Mouse (Mus musculus): ENCODE measurements at regions not wholly inside any gene's neighbourhood (a gene's known extent, or its start where the extent isn't known, plus 50 kb on each side); places are given as distances from the start of the nearest gene placed in this dataset.
A peak's percentile ranks its signal among the peaks of the same experiment; 100 is the strongest.

DNA sequence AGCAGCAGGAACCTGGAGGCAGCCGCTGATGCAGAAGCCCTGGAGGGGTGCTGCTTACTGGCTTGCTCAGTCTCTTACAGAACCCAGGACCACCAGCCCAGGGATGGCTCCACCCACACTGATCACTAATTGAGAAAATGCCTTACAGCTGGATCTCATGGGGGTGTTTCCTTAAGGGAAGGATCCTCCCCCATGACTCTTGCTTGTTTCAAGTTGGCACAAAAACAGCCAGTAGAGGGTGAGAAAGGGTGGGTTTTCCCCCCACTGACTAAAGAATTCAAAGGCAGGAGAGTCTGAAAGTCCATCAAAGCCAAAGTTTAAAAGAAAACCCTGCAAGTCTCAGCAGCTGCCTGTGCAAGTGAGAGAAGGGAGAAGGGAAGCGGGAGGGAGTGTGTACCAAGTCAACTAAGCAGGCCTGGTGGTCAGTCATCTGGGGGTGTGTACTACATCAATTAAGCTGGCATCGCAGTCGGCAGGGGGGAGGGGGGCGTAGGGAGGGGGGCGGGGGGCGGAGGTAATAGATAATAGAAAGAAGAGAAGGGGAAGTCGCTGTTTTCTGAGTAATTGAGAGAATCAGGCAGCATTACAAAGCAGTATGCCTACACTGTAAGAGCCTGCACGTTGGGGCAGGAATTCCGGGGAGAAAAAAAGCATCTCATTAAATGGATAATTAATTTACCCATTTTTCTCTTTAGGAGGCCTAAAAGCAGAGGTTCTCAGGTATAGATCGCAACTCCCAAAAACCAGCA, 62.0 kb upstream of the Zdhhc17 start:
- Histone ChIP-seq H3K4me3 (ENCODE audit: low read depth, low read length) (no peak overlapping the region), H3K27ac (ENCODE audit: low read depth, low read length) (no peak overlapping the region), H3K9me3 (ENCODE audit: control insufficient read depth, low read length) (no peaks in the 10 kb centered on the region), H3K9ac (ENCODE audit: low read length) (no peak overlapping the region), H3K36me3 (ENCODE audit: control insufficient read depth, insufficient read depth, low read length) (no peaks in the 10 kb centered on the region), H3K4me2 (ENCODE audit: low read depth, low read length, severe bottlenecking) (no peak overlapping the region), H3K4me1 (replicated peaks; ENCODE audit: control insufficient read depth, insufficient read depth, low read length) (no peaks in the 10 kb centered on the region; the same call in 1 of the 2 replicates), H3K27me3 (ENCODE audit: control insufficient read depth, insufficient read depth, low read length) (no peaks in the 10 kb centered on the region; the same call in 1 of the 2 replicates)
- DNase-seq (ENCODE audit: low spot score): peak; percentile 57
- peak; percentile 83 for ATAC-seq (replicated peaks; ENCODE audit: low FRiP score)
- WGBS: 7% methylated on average over 7 of the region's 11 CpGs

DNA sequence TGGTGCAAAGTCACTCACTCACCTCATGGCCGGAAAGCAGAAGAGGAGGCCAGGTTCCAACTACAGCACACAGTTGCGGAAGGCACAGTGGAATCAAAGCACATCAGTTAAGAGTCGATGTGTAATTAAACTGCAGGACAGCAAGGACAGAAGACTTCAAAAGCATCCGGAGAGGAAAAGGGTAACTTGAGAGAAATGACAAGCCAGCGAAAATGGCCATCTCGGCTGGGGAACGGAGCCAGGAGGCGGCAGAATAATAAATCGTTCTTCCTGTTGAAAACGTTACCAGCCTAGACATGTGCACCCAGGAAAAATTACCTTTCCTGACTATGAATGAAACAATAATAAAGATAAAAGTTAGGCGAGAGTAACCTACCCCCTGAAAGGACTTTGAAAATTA, 56.2 kb upstream of the Zdhhc17 start:
- no peaks in the 10 kb centered on the region for H3K36me3 ChIP-seq (ENCODE audit: control insufficient read depth, insufficient read depth, low read length)
- no peak overlapping the region for H3K4me3 ChIP-seq (ENCODE audit: low read depth, low read length)
- H3K4me1 ChIP-seq (replicated peaks; ENCODE audit: control insufficient read depth, insufficient read depth, low read length): no peaks in the 10 kb centered on the region
- 86% methylated on average over 11 of the region's 11 CpGs for WGBS
- no peak overlapping the region for H3K9ac ChIP-seq (ENCODE audit: low read length)
- ATAC-seq (replicated peaks; ENCODE audit: low FRiP score): no peak
- no peaks in the 10 kb centered on the region for H3K9me3 ChIP-seq (ENCODE audit: control insufficient read depth, low read length)
- H3K4me2 ChIP-seq (ENCODE audit: low read depth, low read length, severe bottlenecking): no peak overlapping the region
- no peaks in the 10 kb centered on the region for H3K27me3 ChIP-seq (ENCODE audit: control insufficient read depth, insufficient read depth, low read length)
- no peak overlapping the region for H3K27ac ChIP-seq (ENCODE audit: low read depth, low read length)
- DNase-seq (ENCODE audit: low spot score): no peak

DNA sequence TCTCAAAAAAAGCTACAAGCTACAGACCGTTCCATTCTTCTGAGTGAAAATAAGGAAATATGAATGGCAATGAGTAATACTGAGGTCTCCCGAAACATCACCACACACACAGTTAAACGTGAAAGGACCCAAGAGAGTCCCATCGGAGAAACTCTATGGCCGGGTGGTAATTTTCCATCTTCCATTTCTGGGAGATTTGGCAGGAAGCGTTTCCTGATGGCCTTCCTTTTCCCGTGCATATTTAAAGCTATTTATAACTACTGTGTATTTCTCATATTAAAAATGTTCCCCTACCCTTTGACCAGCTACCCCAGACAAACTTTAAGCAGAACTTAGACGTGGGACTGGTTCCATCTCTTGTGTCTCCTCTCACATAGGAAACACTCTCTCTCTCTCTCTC, 50.7 kb upstream of the Zdhhc17 start:
- H3K4me3 ChIP-seq (ENCODE audit: low read depth, low read length): no peak overlapping the region
- WGBS: 94% methylated on average over 8 of the region's 8 CpGs
- H3K4me1 ChIP-seq (replicated peaks; ENCODE audit: control insufficient read depth, insufficient read depth, low read length): no peaks in the 10 kb centered on the region
- H3K9me3 ChIP-seq (ENCODE audit: control insufficient read depth, low read length): no peaks in the 10 kb centered on the region
- no peaks in the 10 kb centered on the region for H3K27me3 ChIP-seq (ENCODE audit: control insufficient read depth, insufficient read depth, low read length)
- no peak overlapping the region for H3K4me2 ChIP-seq (ENCODE audit: low read depth, low read length, severe bottlenecking)
- H3K9ac ChIP-seq (ENCODE audit: low read length): no peak overlapping the region
- DNase-seq (ENCODE audit: low spot score) (no peak), ATAC-seq (replicated peaks; ENCODE audit: low FRiP score) (no peak)
- H3K36me3 ChIP-seq (ENCODE audit: control insufficient read depth, insufficient read depth, low read length): no peaks in the 10 kb centered on the region
- H3K27ac ChIP-seq (ENCODE audit: low read depth, low read length): no peak overlapping the region

All from forebrain, embryonic 11.5 days (tissue).